Mouse (Mus musculus) ES-Bruce4 (cell line): ENCODE data around the gene Il27.

Experiments
- CTCF ChIP-seq: IDR thresholded peaks from one replicate; pipeline ENCODE4 v1.8.1; 2011; ENCODE audit warnings: low read depth, low read length
- EP300 ChIP-seq: IDR thresholded peaks from 2 replicates; pipeline ENCODE4 v1.6.1; 2011; ENCODE audit warnings: low read depth, low read length; ENCODE audit not compliant: insufficient read depth
- POLR2A ChIP-seq: IDR thresholded peaks from one replicate; pipeline ENCODE4 v1.8.1; 2011; ENCODE audit warnings: low read length; ENCODE audit not compliant: insufficient read depth

DNA sequence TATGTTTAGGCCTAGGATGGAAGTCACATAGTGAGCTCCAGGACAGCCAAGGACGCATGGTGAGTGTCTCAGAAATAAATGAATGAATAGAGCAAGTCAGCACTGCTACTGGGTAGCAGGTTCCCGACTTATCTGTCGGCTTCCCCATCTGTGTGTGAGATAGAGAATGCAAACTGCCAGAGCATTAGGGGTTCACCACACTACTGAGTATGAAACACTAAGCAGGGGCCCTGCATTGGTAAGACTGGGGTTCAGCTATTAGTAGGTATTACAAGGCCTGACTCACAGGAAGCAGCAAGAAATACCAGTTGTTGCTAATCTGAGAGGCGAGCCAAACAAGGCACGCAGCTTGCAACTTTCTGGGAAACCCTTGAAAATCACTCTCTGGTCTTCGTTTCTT lies 4.2 kb upstream of the Il27 start:
- TF ChIP-seq EP300 (no peak), CTCF (no peak), POLR2A (no peak)
